Mouse (Mus musculus) erythroblast, adult 5-6 weeks (primary cell): ENCODE data around the gene Immp1l. TPM values are rescaled to one million over a fixed set of nuclear protein-coding genes. Genes with fewer than 3 reads are reported as not detected.

Source experiments
- ATAC-seq: replicated peaks from 2 replicates; pipeline ENCODE4 v1.8.0; 2016; ENCODE audit warnings: moderate number of reproducible peaks, mild to moderate bottlenecking, moderate TSS enrichment, inconsistent platforms; ENCODE audit not compliant: poor library complexity, low FRiP score, severe bottlenecking
- total RNA-seq, 2 experiments: library from RNA; stranded (forward) in 1 of 2; stranded (reverse) in 1 of 2; fragments of 150-400 nt in 1 of 2; fragments of 200-764, 138-1000 nt in 1 of 2; gene quantifications; 2 replicates each; pipeline versions ENCODE4 v1.2.3 to v1.2.4; 2015 to 2017; ENCODE audit warnings: low replicate concordance in 2 of 2

Gene Immp1l
- 7.7 and 27.9 TPM in 2 replicates for total RNA-seq (2015; ENCODE audit: low replicate concordance)
- 7.5 and 8.8 TPM in 2 replicates for total RNA-seq (2017; ENCODE audit: low replicate concordance)

DNA sequence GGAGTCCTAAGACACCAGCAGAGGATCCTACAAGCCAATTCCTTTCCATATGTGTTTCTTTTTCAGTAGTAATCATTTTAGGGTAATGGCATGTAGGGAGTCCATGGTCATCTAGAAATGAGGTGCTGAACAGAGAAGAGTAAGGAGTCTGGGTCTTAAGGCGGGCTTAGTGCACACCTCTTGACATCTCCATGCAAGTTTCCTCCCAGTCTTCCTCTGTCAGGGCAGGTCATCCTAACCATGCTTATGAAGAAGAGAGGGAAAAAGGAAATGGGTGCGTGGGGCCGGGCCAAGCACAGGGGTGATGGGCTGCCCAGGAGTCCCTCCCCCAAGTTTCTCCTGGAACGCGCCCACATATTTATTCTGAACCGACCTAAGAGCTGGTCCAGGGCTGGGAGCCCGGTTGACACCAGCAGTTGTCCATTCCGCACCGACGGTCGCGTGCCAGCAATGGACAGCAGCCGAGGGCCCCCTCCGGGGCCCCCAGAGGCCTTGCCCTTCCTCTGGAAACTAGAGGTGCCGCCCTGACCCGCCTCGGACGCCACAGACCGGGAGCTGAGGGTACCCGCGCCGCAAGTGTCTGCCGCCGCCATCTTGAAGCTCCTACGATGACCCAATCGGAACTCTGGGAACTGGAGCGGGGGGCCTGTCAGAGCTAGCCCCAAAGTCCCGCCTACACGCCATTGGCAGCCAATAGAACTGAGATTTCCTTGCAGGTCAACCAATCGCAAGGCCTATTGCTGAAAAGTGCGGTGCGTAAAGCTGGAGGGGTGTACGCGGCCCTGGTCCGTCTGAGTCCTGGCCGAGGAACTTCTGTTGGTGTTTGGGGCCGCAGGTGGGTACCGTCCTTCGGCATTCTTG, at the start of gene Immp1l, which contains the start of gene Elp4:
Immp1l (plus strand) TSS at position 743 of the 861 bp plus-strand sequence.
Elp4 (minus strand) TSS at position 669 of the 861 bp plus-strand sequence.
- ATAC-seq: peak; percentile 99

- ATAC-seq: no peak
Observed at GRCm38 (mm10) chr2:105854740-105855139, 49.7 kb upstream of the Immp1l start.

- ATAC-seq: no peak
Observed at GRCm38 (mm10) chr2:105873403-105873802, 31.0 kb upstream of the Immp1l start.

DNA sequence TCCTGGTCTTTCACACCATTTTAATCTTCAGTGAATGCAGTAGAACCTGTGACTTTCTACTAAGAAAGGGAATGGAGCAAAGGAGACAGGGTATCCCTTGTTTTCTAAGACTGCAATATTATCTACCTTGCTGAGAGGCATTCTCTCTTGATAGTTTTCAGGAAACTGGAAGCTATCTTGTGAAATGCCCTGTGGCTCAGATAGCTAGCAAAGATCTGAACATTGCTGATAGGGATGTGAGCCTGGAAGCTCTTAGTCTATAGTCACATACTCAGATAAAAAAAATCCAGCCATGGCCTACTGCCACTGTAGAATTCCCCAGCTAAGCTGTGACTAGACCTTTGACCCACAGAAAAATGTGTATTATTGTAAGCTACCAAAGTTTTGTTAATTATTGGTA, 13.6 kb upstream of the Immp1l start:
- ATAC-seq: no peak

DNA sequence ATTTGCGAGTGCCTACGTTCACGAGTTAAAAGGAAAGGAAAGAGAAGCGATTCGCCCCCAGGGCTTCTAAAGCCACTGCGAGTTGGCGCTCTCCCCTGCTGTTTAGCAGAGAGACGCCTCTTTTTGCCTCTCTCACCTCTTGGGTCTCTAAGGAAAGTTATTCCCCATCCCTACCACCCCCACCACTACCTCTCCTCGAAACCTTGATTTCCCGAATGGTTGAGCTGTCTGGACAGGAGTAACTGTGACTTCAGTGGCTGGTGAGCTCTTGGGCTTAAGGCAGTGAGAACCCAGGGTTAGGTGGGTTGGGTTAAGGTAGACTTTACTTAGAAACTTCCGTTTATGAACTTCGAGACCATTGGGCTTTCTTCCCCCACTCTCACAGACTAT, 314 bp downstream of the Immp1l start:
- ATAC-seq: peak; percentile 71

DNA sequence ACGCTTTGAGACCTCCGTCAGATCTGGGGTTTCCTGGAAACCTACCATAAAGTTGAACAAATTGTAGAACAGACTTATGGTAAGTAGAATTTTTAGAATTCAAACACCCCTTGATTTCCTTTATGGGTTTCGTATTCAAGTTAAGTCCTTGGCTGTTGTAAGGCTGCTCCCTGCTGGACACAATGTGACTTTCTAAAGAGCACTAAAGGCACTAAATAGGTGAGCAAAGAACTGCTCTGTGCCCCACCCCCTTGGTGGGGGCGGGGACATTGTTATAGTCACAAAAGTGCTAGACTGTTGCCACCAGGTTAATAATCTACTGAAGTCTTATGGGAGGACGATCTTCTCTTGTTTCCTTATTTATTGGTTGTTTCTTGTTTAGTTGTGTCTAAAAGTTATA, 3.9 kb downstream of the Immp1l start:
- no peak for ATAC-seq

DNA sequence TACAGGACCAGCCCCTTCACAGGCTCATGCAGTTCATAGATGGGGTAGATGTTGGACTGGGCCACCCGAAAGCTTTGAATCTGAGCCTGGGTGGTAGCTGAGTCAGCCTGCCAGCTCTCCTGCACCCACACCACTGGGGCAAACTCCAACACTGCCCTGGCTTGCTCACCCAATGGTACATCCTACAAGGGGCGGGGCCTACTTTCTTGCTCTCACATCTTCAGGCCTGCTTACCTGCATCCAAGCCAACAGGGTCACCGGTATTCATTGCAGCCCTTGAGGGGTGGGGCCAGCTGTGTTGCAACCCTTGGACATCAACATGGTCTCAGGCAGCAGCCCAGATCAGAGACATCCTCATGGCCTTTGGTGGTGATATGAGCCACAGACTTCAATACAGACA, 6.2 kb downstream of the Immp1l start:
- ATAC-seq: 0 out of 2 replicates have a peak, but pooled peaks have one; percentile 39

DNA sequence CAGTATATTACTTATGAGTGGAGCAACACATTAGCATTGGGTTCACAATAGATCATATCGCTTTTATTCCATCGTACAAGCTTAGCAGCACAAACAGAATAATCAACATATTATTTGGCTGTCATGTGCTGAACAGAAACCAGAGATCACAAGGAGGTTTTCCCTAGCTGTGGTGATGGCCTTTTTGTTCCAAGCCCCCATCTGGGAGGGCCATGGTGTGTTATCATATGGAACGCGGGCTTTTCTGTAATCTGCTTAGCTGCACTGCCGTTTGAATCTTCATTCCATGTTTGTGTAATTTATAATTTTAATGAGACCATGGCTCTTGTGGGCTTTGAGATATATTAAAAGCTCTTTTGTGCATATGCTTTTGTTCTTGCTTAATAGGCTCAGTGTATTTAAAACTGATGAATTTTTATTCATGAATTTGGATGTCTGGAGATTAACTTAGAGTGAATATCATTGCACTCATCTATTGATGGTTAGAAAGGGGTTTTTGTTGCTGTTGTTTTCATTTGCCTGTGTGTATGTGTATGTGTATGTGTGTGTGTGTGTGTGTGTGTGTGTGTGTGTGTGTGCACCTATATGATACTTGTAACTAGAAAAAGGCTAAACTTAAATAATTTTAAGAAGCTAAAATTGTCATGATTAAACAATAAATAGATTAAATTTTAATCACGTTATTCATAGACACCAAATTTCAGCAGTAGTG, 9.4 kb downstream of the Immp1l start:
- ATAC-seq: no peak

- 0 out of 2 replicates have a peak, but pooled peaks have one; percentile 67 for ATAC-seq
Observed at GRCm38 (mm10) chr2:105916671-105917070, 12.2 kb downstream of the Immp1l start.

- ATAC-seq: no peak
Observed at GRCm38 (mm10) chr2:105917623-105918346, 13.3 kb downstream of the Immp1l start.

DNA sequence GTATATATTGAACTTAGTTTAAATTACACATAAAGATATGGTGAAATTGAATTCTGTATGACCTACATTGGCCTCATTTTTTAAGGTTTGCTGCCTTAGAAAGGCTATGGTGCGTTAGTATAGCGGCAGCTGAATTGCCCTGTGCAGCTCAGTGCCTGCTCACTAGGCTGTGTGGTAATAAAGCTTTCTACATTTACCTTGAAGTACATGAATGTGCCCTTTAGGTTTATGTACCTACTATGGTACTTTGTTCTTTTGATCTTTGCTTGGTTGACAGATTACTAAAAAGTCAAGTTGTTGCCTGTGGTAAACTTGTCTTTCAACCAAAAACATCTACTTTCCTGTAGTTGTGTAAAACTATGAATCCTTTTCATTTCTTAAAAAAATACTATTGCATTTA, 45.7 kb downstream of the Immp1l start:
- no peak for ATAC-seq

DNA sequence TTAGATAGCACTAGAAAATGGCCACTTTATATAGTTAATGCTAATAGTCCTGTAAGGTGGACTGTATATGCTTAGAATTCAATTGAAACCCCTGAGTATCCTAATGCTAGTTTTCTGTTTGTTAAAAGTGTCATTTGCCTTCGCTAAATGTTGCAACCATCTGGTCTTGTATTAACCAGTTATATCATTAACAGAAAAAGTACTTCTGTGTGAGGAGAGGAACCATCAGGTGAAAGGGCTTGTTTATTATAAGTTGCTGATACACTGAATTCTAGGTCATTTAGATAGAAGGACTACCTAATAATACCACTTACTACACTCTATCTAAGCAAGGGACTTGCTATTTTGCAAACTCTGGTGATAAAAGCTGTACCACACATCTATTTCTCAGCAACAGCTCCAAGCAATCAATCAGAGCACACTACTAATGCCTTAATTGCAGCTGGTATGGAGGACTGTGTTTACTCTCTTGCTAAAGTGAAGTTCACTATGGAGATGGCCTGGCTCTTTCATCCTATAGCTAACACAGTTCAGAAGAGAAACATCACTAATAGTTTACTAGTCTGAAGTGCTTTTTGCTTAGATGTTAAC, 47.0 kb downstream of the Immp1l start:
- no peak for ATAC-seq

GRCm38 (mm10) chr2:105953862-105954261, 49.4 kb downstream of the Immp1l start:
- no peak for ATAC-seq

DNA sequence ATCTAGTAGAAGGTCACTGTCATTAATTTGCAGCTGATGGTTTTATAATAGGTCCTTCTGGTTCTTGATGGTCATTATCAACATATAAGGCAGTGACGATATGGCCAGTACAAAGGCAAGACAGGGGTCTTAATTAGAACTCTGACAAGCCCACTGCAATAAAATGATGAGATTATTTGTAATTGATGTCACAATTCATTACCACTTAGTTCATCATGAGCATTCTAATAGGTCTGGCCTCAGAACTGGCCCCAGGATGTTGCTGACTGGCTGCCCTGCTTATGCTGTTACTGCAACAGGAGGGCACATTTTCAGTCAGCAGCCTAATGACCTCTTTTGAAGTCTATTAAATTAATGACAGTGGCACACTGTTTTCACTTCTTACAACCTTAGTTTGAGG, 59.0 kb downstream of the Immp1l start:
- no peak for ATAC-seq

DNA sequence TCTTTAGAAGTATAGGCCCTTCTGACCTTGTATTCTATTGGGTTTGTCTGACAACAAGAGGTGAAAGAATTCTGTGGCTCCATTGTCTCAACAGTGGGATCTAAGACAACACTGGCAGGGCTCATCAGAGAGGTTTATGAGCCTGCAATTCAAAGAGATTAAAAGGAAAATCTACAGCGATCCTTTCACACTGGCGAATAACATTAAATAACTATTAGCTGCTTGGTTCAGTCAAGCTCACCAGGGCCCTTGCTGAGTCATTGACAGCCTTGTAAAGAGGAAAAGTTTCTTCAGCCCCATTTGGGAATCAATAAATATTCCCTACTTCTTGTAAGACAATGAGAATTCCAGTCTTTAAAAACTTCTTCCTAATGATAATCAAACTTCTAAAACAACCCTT, 69.5 kb downstream of the Immp1l start:
- ATAC-seq: no peak

GRCm38 (mm10) chr2:105978065-105978464, 73.6 kb downstream of the Immp1l start:
- ATAC-seq: no peak

GRCm38 (mm10) chr2:105985206-105985605, 80.8 kb downstream of the Immp1l start:
- no peak for ATAC-seq

DNA sequence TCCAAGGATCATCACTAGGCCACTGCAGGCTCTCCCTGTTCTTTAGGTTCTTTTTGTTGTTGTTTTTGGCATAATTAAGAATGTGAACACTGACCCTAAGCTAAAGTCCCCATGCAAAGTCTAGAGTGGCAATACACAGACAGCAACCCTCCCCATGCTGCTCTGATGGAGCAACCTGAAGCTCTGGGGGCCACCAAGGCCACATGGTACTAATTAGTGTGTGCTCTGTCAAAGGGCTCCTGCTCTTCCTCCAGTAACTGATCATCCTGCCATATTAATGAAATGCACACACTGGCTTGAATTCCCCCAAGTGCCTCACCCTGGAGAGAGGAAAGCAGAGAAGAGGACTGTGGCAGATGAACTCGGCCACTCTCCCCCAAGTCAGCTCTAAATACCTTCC, 82.7 kb downstream of the Immp1l start:
- no peak for ATAC-seq

GRCm38 (mm10) chr2:105987999-105988398, 83.6 kb downstream of the Immp1l start:
- ATAC-seq: no peak
